Mouse (Mus musculus): ENCODE measurements at regions not wholly inside any gene's neighbourhood (a gene's known extent, or its start where the extent isn't known, plus 50 kb on each side); places are given as distances from the start of the nearest gene placed in this dataset.
"Not testable (repeated sequence)": the region's sequence is repeated elsewhere in the genome, so short reads cannot be mapped to it uniquely, and the experiment has no call there.

DNA sequence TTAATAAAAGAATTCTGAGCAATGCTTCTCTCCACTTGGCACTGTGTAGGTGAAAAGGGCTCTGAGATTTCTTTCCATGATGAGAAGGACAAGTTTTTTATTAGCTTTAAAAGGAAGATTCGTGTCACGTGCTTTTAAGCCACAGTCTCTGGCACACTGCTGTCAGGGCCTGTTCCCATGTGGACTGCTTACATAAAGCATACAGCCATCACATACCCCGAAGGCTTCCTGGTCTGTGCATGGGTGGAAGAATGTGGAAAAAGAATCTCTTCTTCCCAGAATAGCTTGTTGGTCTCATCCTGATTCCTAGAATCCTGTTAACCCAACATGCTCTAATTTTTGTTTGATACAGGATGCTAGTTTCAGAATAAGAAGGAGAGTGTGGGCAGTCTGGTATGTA, 205.1 kb upstream of the Sesn3 start:
- WGBS = 64% methylated on average over 3 of the region's 3 CpGs
- H3K9ac ChIP-seq (replicated peaks; ENCODE audit: low read depth) = no peak overlapping the region
- peak; percentile 33; the same call in 1 of the 2 replicates for ATAC-seq
- H3K36me3 ChIP-seq (ENCODE audit: insufficient read depth, low read length) = no peaks in the 10 kb centered on the region
- no peak overlapping the region for H3K4me2 ChIP-seq (replicated peaks; ENCODE audit: low read depth, low read length)
- no peaks in the 10 kb centered on the region for H3K9me3 ChIP-seq (ENCODE audit: low read length)
- no peak for DNase-seq (ENCODE audit: low spot score)
- H3K27me3 ChIP-seq (replicated peaks; ENCODE audit: insufficient read depth, low read length) = no peaks in the 10 kb centered on the region
- no peak for TF ChIP-seq CTCF (IDR thresholded peaks at IDR 0.05)
- no peak for TF ChIP-seq EP300 (IDR thresholded peaks at IDR 0.05)
- H3K4me1 ChIP-seq (ENCODE audit: insufficient read depth, low read depth, low read length) = no peaks in the 10 kb centered on the region
- H3K4me3 ChIP-seq (ENCODE audit: low read depth, low read length) = no peak overlapping the region
- no peak overlapping the region for H3K27ac ChIP-seq (ENCODE audit: low read length)

- Histone ChIP-seq H3K27me3 (replicated peaks; ENCODE audit: insufficient read depth, low read length) (no peaks in the 10 kb centered on the region), H3K4me2 (replicated peaks; ENCODE audit: low read depth, low read length) (no peak overlapping the region), H3K4me3 (ENCODE audit: low read depth, low read length) (no peak overlapping the region), H3K27ac (ENCODE audit: low read length) (no peak overlapping the region), H3K4me1 (ENCODE audit: insufficient read depth, low read depth, low read length) (no peaks in the 10 kb centered on the region), H3K36me3 (ENCODE audit: insufficient read depth, low read length) (no peaks in the 10 kb centered on the region), H3K9me3 (ENCODE audit: low read length) (no peaks in the 10 kb centered on the region), H3K9ac (replicated peaks; ENCODE audit: low read depth) (no peak overlapping the region)
- TF ChIP-seq CTCF (IDR thresholded peaks at IDR 0.05) (no peak), EP300 (IDR thresholded peaks at IDR 0.05) (no peak)
- ATAC-seq (no peak), DNase-seq (ENCODE audit: low spot score) (no peak)
- WGBS = 75% methylated on average over 6 of the region's 6 CpGs
These were observed 203.1 kb upstream of the Sesn3 start for GRCm38 (mm10) chr9:14071728-14072127.

- no peak overlapping the region for H3K4me2 ChIP-seq (replicated peaks; ENCODE audit: low read depth, low read length)
- 61% methylated on average over 1 of the region's 1 CpGs for WGBS
- no peak overlapping the region for H3K27ac ChIP-seq (ENCODE audit: low read length)
- H3K9me3 ChIP-seq (ENCODE audit: low read length) = no peaks in the 10 kb centered on the region
- no peaks in the 10 kb centered on the region for H3K27me3 ChIP-seq (replicated peaks; ENCODE audit: insufficient read depth, low read length)
- ATAC-seq (no peak), DNase-seq (ENCODE audit: low spot score) (no peak)
- H3K36me3 ChIP-seq (ENCODE audit: insufficient read depth, low read length) = no peaks in the 10 kb centered on the region
- H3K4me3 ChIP-seq (ENCODE audit: low read depth, low read length) = no peak overlapping the region
- H3K9ac ChIP-seq (replicated peaks; ENCODE audit: low read depth) = no peak overlapping the region
- TF ChIP-seq EP300 (IDR thresholded peaks at IDR 0.05) (no peak), CTCF (IDR thresholded peaks at IDR 0.05) (no peak)
- H3K4me1 ChIP-seq (ENCODE audit: insufficient read depth, low read depth, low read length) = no peaks in the 10 kb centered on the region
These were observed 201.9 kb upstream of the Sesn3 start for GRCm38 (mm10) chr9:14072950-14073349.

GRCm38 (mm10) chr9:14074273-14074672, 200.6 kb upstream of the Sesn3 start:
- no peak for ATAC-seq
- no peak for DNase-seq (ENCODE audit: low spot score)
- no peaks in the 10 kb centered on the region for H3K36me3 ChIP-seq (ENCODE audit: insufficient read depth, low read length)
- H3K4me3 ChIP-seq (ENCODE audit: low read depth, low read length) = no peak overlapping the region
- no peaks in the 10 kb centered on the region for H3K27me3 ChIP-seq (replicated peaks; ENCODE audit: insufficient read depth, low read length)
- H3K9ac ChIP-seq (replicated peaks; ENCODE audit: low read depth) = no peak overlapping the region
- no peaks in the 10 kb centered on the region for H3K9me3 ChIP-seq (ENCODE audit: low read length)
- H3K4me2 ChIP-seq (replicated peaks; ENCODE audit: low read depth, low read length) = no peak overlapping the region
- no peaks in the 10 kb centered on the region for H3K4me1 ChIP-seq (ENCODE audit: insufficient read depth, low read depth, low read length)
- no peak for TF ChIP-seq EP300 (IDR thresholded peaks at IDR 0.05)
- no peak for TF ChIP-seq CTCF (IDR thresholded peaks at IDR 0.05)
- no peak overlapping the region for H3K27ac ChIP-seq (ENCODE audit: low read length)
- WGBS = 64% methylated on average over 6 of the region's 6 CpGs

DNA sequence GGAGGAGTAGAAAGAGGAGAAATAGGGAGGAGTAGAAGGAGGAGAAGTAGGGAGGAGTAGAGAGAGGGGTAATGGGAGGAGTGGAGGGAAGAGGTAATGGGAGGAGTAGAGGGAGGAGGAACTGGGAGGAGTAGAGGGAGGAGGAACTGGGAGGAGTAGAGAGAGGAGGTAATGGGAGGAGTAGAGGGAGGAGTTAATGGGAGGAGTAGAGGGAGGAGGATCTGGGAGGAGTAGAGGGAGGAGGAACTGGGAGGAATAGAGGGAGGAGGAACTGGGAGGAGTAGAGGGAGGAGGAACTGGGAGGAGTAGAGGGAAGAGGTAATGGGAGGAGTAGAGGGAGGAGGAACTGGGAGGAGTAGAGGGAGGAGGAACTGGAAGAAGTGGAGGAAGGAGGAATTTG, 200.0 kb upstream of the Sesn3 start:
- H3K9me3 ChIP-seq (ENCODE audit: low read length); H3K27me3 ChIP-seq (replicated peaks; ENCODE audit: insufficient read depth, low read length); H3K27ac ChIP-seq (ENCODE audit: low read length); DNase-seq (ENCODE audit: low spot score); H3K36me3 ChIP-seq (ENCODE audit: insufficient read depth, low read length); H3K4me3 ChIP-seq (ENCODE audit: low read depth, low read length); H3K9ac ChIP-seq (replicated peaks; ENCODE audit: low read depth); H3K4me2 ChIP-seq (replicated peaks; ENCODE audit: low read depth, low read length); H3K4me1 ChIP-seq (ENCODE audit: insufficient read depth, low read depth, low read length); ATAC-seq: not testable (repeated sequence)

- WGBS = 33% methylated on average over 4 of the region's 4 CpGs
- peak; percentile 55 for DNase-seq (ENCODE audit: low spot score)
- Histone ChIP-seq H3K9me3 (ENCODE audit: low read length) (no peaks in the 10 kb centered on the region), H3K36me3 (ENCODE audit: insufficient read depth, low read length) (no peaks in the 10 kb centered on the region), H3K27ac (ENCODE audit: low read length) (no peak overlapping the region), H3K27me3 (replicated peaks; ENCODE audit: insufficient read depth, low read length) (no peaks in the 10 kb centered on the region), H3K4me2 (replicated peaks; ENCODE audit: low read depth, low read length) (no peak overlapping the region), H3K4me1 (ENCODE audit: insufficient read depth, low read depth, low read length) (no peaks in the 10 kb centered on the region), H3K9ac (replicated peaks; ENCODE audit: low read depth) (no peak overlapping the region), H3K4me3 (ENCODE audit: low read depth, low read length) (no peak overlapping the region)
- no peak for TF ChIP-seq EP300 (IDR thresholded peaks at IDR 0.05)
- TF ChIP-seq CTCF (IDR thresholded peaks at IDR 0.05) = peak; percentile 31
- peak; percentile 80 for ATAC-seq
These were observed 199.4 kb upstream of the Sesn3 start for GRCm38 (mm10) chr9:14075452-14075851.

DNA sequence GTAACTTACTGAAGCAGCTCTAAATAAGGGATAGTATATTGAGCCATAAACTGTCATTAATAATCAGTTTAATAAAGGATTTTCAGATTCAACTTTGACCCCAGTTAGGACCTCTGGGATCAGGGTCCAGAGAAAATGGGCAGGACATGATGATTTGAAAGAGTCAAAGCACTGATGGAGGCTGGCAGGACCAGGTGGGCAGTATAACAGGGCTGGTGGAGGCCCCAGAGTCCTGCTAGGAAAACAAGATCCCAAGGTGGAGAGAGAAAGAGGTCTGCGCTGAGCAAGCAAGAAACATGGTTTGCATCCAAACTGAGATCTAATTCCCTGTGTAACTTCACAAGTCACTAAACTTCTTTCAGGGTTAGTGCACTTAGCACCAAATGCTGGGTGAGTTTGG, 199.0 kb upstream of the Sesn3 start:
- DNase-seq (ENCODE audit: low spot score) (no peak), ATAC-seq (no peak)
- Histone ChIP-seq H3K4me2 (replicated peaks; ENCODE audit: low read depth, low read length) (no peak overlapping the region), H3K4me1 (ENCODE audit: insufficient read depth, low read depth, low read length) (no peaks in the 10 kb centered on the region), H3K9me3 (ENCODE audit: low read length) (no peaks in the 10 kb centered on the region), H3K27ac (ENCODE audit: low read length) (no peak overlapping the region), H3K9ac (replicated peaks; ENCODE audit: low read depth) (no peak overlapping the region), H3K27me3 (replicated peaks; ENCODE audit: insufficient read depth, low read length) (no peaks in the 10 kb centered on the region), H3K4me3 (ENCODE audit: low read depth, low read length) (no peak overlapping the region), H3K36me3 (ENCODE audit: insufficient read depth, low read length) (no peaks in the 10 kb centered on the region)
- WGBS = 86% methylated on average over 1 of the region's 1 CpGs
- TF ChIP-seq CTCF (IDR thresholded peaks at IDR 0.05) (no peak), EP300 (IDR thresholded peaks at IDR 0.05) (no peak)
